Mouse (Mus musculus) ovary, adult 10 weeks (tissue): ENCODE results near the gene Tmem247. TPM values are rescaled to one million over a fixed set of nuclear protein-coding genes. Genes with fewer than 3 reads are reported as not detected.

Experiments
- polyA plus RNA-seq: library from polyadenylated mRNA; stranded (reverse); fragments of 350-450 nt; fragmentation: Illumina TruSeq; extraction: RNeasy Lipid Tissue Mini Kit (QIAGEN cat#74804); gene quantifications from one replicate; pipeline ENCODE4 v1.2.3, GENCODE M21; 2014

Gene Tmem247
- not detected for polyA plus RNA-seq

GRCm38 (mm10) chr17:86917048-86917447 lies at the start of gene Tmem247:
Tmem247 (plus strand) TSS chr17:86917348.

GRCm38 (mm10) chr17:86947840-86948796 lies 31.0 kb downstream of the Tmem247 start, which contains the start of gene Atp6v1e2:
Atp6v1e2 (minus strand) TSS chr17:86947897.

GRCm38 (mm10) chr17:86962894-86963585 lies 45.9 kb downstream of the Tmem247 start, which contains the start of gene Rhoq:
Rhoq (plus strand) TSS chr17:86963082.

Other genes starting within 250 kb of the Tmem247 start
- 56.9 TPM for gene Epas1, start 163.6 kb upstream of the Tmem247 start, polyA plus RNA-seq
- not detected for gene Atp6v1e2, start 30.5 kb downstream of the Tmem247 start, polyA plus RNA-seq
- 105 TPM for gene Rhoq, start 45.7 kb downstream of the Tmem247 start, polyA plus RNA-seq
- gene Pigf, start 108.1 kb downstream of the Tmem247 start, polyA plus RNA-seq = 48.4 TPM
- gene Cript, start 108.2 kb downstream of the Tmem247 start, polyA plus RNA-seq = 315 TPM
- 28.6 TPM for gene Socs5, start 190.3 kb downstream of the Tmem247 start, polyA plus RNA-seq